Mouse (Mus musculus): ENCODE measurements around the gene Sympk. TPM values are rescaled to one million over a fixed set of nuclear protein-coding genes. Genes with fewer than 3 reads are reported as not detected.
A peak's percentile ranks its signal among the peaks of the same experiment; 100 is the strongest.
"Not testable (repeated sequence)": the region's sequence is repeated elsewhere in the genome, so short reads cannot be mapped to it uniquely, and the experiment has no call there.

Gene Sympk
- polyA plus RNA-seq, 1 experiment: 35.0 TPM

- DNase-seq (ENCODE audit: low spot score): no peak
These were observed 28.4 kb downstream of the Sympk start for GRCm38 (mm10) chr7:19052345-19053135.

- DNase-seq (ENCODE audit: low spot score): no peak
These were observed 29.0 kb downstream of the Sympk start for GRCm38 (mm10) chr7:19053136-19053532.

GRCm38 (mm10) chr7:19054047-19054776, 30.0 kb downstream of the Sympk start, which contains the start of gene Rsph6a:
Gene Rsph6a, plus strand, starts transcription at chr7:19054690.
- DNase-seq (ENCODE audit: low spot score): no peak

GRCm38 (mm10) chr7:19054777-19055076, 30.6 kb downstream of the Sympk start:
- DNase-seq (ENCODE audit: low spot score): no peak

- DNase-seq (ENCODE audit: low spot score): no peak
These were observed 30.9 kb downstream of the Sympk start for GRCm38 (mm10) chr7:19055108-19055507.

- DNase-seq (ENCODE audit: low spot score): no peak
These were observed 33.2 kb downstream of the Sympk start for GRCm38 (mm10) chr7:19057405-19057804.

GRCm38 (mm10) chr7:19065896-19066295, 41.7 kb downstream of the Sympk start:
- no peak for DNase-seq (ENCODE audit: low spot score)

GRCm38 (mm10) chr7:19067063-19067462, 42.9 kb downstream of the Sympk start:
- no peak for DNase-seq (ENCODE audit: low spot score)

- no peak for DNase-seq (ENCODE audit: low spot score)
These were observed 43.8 kb downstream of the Sympk start for GRCm38 (mm10) chr7:19067935-19068334.

- DNase-seq (ENCODE audit: low spot score): no peak
These were observed 44.5 kb downstream of the Sympk start for GRCm38 (mm10) chr7:19068707-19069106.

- DNase-seq (ENCODE audit: low spot score): no peak
These were observed 45.3 kb downstream of the Sympk start for GRCm38 (mm10) chr7:19069500-19069899.

GRCm38 (mm10) chr7:19071024-19071423, 46.8 kb downstream of the Sympk start:
- DNase-seq (ENCODE audit: low spot score): not testable (repeated sequence)

- no peak for DNase-seq (ENCODE audit: low spot score)
These were observed 49.3 kb downstream of the Sympk start for GRCm38 (mm10) chr7:19073504-19073903.

GRCm38 (mm10) chr7:19074494-19074893, 50.3 kb downstream of the Sympk start:
- DNase-seq (ENCODE audit: low spot score): no peak

GRCm38 (mm10) chr7:19075231-19075630, 51.1 kb downstream of the Sympk start:
- no peak for DNase-seq (ENCODE audit: low spot score)

GRCm38 (mm10) chr7:19075723-19076585, 51.8 kb downstream of the Sympk start, which contains the start of gene Dmwd:
Gene Dmwd, plus strand, starts transcription at chr7:19076227.
- DNase-seq (ENCODE audit: low spot score): peak; percentile 72

GRCm38 (mm10) chr7:19076586-19076991, 52.4 kb downstream of the Sympk start:
- DNase-seq (ENCODE audit: low spot score): no peak

- DNase-seq (ENCODE audit: low spot score): no peak
These were observed 53.6 kb downstream of the Sympk start for GRCm38 (mm10) chr7:19077761-19078160.

- DNase-seq (ENCODE audit: low spot score): no peak
These were observed 54.6 kb downstream of the Sympk start for GRCm38 (mm10) chr7:19078732-19079131.

- DNase-seq (ENCODE audit: low spot score): no peak
These were observed 56.3 kb downstream of the Sympk start for GRCm38 (mm10) chr7:19080451-19080950.

GRCm38 (mm10) chr7:19082171-19082570, 58.0 kb downstream of the Sympk start:
- no peak for DNase-seq (ENCODE audit: low spot score)

- DNase-seq (ENCODE audit: low spot score): no peak
These were observed 58.9 kb downstream of the Sympk start for GRCm38 (mm10) chr7:19083096-19083495.

All from urinary bladder, adult 2 months (tissue).